Mouse (Mus musculus): ENCODE measurements at regions not wholly inside any gene's neighbourhood (a gene's known extent, or its start where the extent isn't known, plus 50 kb on each side); places are given as distances from the start of the nearest gene placed in this dataset.

GRCm38 (mm10) chr3:155979636-155980035 lies 582.0 kb upstream of the Negr1 start:
- no peak for DNase-seq (ENCODE audit: low spot score in 2 of 2)

GRCm38 (mm10) chr3:155994044-155994443 lies 567.5 kb upstream of the Negr1 start:
- no peak for DNase-seq (ENCODE audit: low spot score in 2 of 2)

GRCm38 (mm10) chr3:156017676-156018230 lies 543.8 kb upstream of the Negr1 start:
- DNase-seq (ENCODE audit: low spot score in 2 of 2), result no peak

- DNase-seq (ENCODE audit: low spot score in 2 of 2), result no peak
Observed at GRCm38 (mm10) chr3:156028602-156029188, 532.9 kb upstream of the Negr1 start.

GRCm38 (mm10) chr3:156070257-156070656 lies 491.3 kb upstream of the Negr1 start:
- no peak for DNase-seq (ENCODE audit: low spot score in 2 of 2)

DNA sequence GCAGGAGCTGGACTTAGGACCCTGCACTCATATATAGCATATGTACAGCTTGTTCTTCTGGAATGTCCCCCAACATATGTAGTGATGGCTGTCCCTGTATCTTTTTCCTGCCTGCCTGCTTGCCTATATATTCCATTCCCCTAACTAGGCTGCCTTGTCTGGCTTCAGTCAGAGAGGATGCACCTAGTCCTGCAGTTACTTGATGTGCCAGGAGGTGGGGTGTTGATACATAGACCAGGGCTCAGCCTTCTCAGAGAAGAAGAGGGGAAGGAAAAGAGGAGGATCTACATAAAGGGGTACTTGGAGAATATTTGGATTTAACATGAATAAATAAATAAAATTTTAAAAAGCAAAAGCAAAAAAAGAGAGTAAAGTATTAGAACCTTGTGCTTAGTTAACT lies 479.3 kb upstream of the Negr1 start:
- DNase-seq (ENCODE audit: low spot score in 2 of 2), result no peak

DNA sequence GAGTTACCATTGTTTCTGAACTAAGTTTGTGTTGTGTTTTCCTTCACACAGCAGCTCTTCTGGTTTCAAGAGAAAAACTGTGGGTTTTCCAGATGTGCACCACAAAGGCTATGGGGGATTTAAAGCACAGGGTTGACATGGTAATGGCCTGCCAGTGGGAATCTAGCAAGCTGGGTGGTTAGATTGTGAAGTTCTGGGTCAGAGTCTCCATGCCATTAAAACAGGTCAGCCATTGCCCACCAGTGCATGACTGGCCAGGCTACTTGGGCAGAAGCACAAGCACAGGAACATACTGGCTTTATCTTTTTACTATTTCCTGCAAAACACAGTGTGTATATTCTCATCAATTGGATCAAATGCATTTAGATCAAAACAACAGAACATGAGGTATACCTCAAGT lies 467.9 kb upstream of the Negr1 start:
- no peak for DNase-seq (ENCODE audit: low spot score in 2 of 2)

GRCm38 (mm10) chr3:156094990-156095389 lies 466.6 kb upstream of the Negr1 start:
- no peak for DNase-seq (ENCODE audit: low spot score in 2 of 2)

GRCm38 (mm10) chr3:156105788-156106187 lies 455.8 kb upstream of the Negr1 start:
- DNase-seq (ENCODE audit: low spot score in 2 of 2), result no peak

DNA sequence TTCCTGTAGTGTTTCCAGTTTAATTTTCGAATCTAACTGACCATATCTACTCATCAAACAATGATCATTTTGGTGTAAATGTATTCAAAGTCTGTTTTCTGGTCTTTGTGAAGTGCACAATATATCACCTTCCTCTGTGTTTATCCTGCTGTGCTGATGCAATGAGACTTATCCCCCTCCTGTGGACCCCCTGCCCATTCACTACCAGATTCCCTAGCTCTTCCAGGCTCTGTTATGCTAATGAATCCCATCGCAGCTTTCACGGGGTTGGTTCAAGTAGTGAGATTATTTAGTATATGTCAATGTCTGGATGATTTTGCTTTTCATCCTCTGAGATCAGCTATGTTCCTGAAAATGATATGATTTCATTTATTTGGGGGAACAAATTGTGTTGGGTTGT lies 441.3 kb upstream of the Negr1 start:
- DNase-seq (ENCODE audit: low spot score in 2 of 2), result no peak

DNA sequence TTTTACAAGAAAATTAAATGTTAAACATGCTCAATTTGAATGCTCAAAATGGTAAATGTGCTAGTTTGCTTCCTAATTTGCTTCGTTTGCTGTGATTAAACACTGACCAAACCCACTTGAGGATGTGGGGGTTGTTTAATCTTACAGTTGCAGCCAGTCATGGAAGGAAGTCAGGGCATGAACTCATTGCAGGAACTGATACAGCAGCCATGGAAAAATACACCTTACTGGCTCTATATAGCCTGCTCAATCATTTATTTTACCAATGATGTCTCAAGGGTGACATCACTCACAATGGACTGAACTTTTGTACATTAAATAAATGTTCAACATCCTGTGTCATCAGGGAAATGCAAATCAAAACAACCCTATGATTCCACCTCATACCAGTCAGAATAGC lies 430.0 kb upstream of the Negr1 start:
- DNase-seq (ENCODE audit: low spot score in 2 of 2), result no peak

GRCm38 (mm10) chr3:156141355-156141754 lies 420.2 kb upstream of the Negr1 start:
- no peak for DNase-seq (ENCODE audit: low spot score in 2 of 2)

- no peak for DNase-seq (ENCODE audit: low spot score in 2 of 2)
Observed at GRCm38 (mm10) chr3:156149322-156149721, 412.3 kb upstream of the Negr1 start.

DNA sequence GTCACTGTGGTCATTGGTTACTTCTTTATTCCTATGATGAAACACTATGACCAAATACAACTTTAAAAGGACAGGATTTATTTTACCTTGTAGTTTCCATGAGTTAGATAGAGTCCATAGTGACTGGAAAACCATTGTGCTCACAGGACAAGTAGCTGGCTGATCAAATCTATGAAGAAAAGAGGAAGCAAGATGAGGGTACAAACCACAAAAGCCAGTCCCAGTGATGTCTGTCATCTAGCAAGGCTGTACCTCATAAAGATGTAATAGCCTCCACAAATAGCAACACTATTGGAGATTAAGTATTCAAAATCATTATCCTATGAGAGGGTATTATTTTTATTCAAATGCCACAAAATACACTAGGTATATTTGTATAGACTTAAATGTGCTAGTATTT lies 391.5 kb upstream of the Negr1 start:
- no peak for DNase-seq (ENCODE audit: low spot score in 2 of 2)

DNA sequence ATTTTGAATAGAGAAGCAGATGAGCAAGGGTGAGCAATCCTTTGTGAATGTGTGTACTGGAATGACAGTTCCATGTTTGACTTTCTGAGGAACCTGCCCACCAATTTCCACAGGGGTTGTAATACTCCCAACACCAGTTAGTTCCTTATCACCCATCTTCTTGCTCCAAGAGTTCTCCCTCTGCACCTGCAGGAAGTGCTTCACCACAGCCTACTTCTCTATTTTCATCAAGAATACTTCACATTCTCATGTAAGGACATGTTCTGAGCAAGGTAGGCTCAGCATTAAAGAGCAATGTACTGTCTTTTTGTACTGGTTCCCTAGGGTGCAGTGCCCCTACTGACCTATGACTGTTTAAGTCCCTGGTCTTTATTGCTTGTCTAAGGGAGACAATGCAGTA lies 362.9 kb upstream of the Negr1 start:
- DNase-seq (ENCODE audit: low spot score in 2 of 2), result no peak

DNA sequence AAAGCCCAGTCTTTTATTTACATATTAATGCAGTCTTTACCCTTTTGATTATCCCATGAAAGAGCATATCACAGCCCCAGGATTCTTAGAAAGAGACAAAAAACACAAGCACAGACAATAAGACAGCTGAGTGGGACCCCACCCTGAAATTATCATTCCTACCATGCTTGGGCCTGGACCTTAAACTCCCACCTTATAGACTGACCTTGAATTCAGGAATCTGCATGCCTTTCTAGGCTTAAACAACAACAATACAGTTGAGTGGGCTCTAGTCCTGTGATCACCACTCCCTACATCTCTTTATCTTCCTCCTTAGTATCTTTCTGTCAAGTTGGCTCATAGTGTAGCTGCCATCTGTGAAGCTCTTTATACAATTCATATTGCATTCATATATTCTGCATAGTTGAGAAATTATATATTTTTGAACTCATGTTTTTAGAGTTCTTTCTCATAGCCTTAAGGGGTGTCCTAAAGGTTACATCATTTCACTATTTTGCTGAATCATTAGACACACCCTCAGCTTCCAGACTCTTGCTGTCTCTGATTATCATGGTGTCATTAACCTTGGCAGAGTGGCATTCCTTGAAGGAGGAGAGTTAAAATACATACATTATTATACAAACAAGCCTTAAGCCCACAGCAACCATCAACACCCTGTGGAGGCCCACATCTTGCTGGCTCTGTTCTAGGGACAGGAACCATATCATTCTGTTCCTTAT lies 361.7 kb upstream of the Negr1 start:
- DNase-seq (ENCODE audit: low spot score in 2 of 2), result no peak

GRCm38 (mm10) chr3:156205246-156205645 lies 356.3 kb upstream of the Negr1 start:
- DNase-seq (ENCODE audit: low spot score in 2 of 2), result no peak

- DNase-seq (ENCODE audit: low spot score in 2 of 2), result no peak
Observed at GRCm38 (mm10) chr3:156208420-156208819, 353.2 kb upstream of the Negr1 start.

- no peak for DNase-seq (ENCODE audit: low spot score in 2 of 2)
Observed at GRCm38 (mm10) chr3:156210827-156211226, 350.8 kb upstream of the Negr1 start.

GRCm38 (mm10) chr3:156214823-156215222 lies 346.8 kb upstream of the Negr1 start:
- no peak for DNase-seq (ENCODE audit: low spot score in 2 of 2)

DNA sequence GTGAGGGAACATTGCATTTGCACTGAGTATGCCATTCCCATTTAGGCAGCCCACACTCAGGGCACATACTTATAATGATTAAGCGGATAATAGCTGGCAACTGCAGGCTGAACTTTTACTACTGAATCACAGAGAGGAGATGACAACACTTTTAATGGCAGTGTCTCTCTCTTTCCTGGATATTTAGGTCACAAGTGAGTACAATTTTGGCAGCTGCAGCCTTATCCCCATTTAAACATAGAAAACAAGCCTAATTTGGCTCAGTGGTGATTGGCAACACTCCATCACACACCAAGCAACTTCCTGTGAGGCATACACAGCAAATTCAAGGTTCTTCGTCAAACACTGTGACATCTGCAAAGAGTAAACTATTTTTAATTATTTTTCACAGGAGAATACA lies 329.5 kb upstream of the Negr1 start:
- no peak for DNase-seq (ENCODE audit: low spot score in 2 of 2)

DNA sequence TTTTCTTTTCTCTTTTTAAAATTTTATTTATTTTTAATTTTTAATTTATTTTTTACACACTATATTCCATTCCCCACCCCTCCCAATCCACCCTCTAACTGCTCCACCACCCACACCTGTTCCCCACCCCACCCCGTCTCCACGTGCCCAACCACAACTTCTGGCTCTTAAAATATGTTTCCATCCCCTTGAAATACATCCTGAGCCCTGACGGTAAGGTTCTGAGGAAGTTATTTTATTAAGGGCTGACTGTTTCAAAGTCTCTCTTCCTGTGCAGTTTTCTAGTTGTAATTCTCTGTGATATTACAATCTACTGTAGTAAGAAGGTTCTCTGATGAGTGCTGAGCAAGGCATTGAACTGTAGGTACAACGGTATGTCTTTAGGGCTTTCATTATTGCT lies 325.6 kb upstream of the Negr1 start:
- DNase-seq (ENCODE audit: low spot score in 2 of 2), result no peak
